Mouse (Mus musculus) forebrain, embryonic 15.5 days (tissue): Measurements from ENCODE around the gene Sugp2. TPM values are rescaled to one million over a fixed set of nuclear protein-coding genes. Genes with fewer than 3 reads are reported as not detected.

Experiments
- ATAC-seq: fragments of 200-750 bp; cut with Nextera tagmentation; replicated peaks from 2 replicates; pipeline ENCODE4 v1.8.0; 2017; ENCODE audit warnings: mild to moderate bottlenecking, moderate TSS enrichment, moderate library complexity
- H3K27ac ChIP-seq: fragments of 300-500 bp; sonication (generic); replicated peaks from 2 replicates; pipeline ENCODE4 v1.5.1; 2015; ENCODE audit warnings: mild to moderate bottlenecking, inconsistent platforms
- H3K27me3 ChIP-seq: fragments of 300-500 bp; sonication (generic); 2 replicates; pipeline ENCODE4 v1.6.1; 2015; ENCODE audit warnings: inconsistent platforms
- H3K36me3 ChIP-seq: fragments of 300-500 bp; sonication (generic); 2 replicates; pipeline ENCODE4 v1.6.1; 2015; ENCODE audit warnings: mild to moderate bottlenecking, inconsistent platforms
- H3K4me1 ChIP-seq: fragments of 300-500 bp; sonication (generic); 2 replicates; pipeline ENCODE4 v1.6.1; 2015; ENCODE audit warnings: inconsistent platforms
- H3K4me2 ChIP-seq: fragments of 300-500 bp; sonication (generic); replicated peaks from 2 replicates; pipeline ENCODE4 v1.6.1; 2015; ENCODE audit warnings: mild to moderate bottlenecking, inconsistent platforms
- H3K4me3 ChIP-seq: fragments of 300-500 bp; sonication (generic); 2 replicates; pipeline ENCODE4 v1.5.1; 2015; ENCODE audit warnings: mild to moderate bottlenecking, inconsistent platforms
- H3K9ac ChIP-seq: fragments of 300-500 bp; sonication (generic); replicated peaks from 2 replicates; pipeline ENCODE4 v1.6.1; 2015; ENCODE audit warnings: mild to moderate bottlenecking, inconsistent platforms
- H3K9me3 ChIP-seq: fragments of 300-500 bp; sonication (generic); 2 replicates; pipeline ENCODE4 v1.6.1; 2016; ENCODE audit warnings: inconsistent platforms
- WGBS: fragments of 180-500 bp; shearing (Covaris S2); methylation state at CpG from one replicate; pipeline ENCODE4 v1.1.7; 2015; ENCODE audit warnings: mixed read lengths; 5-methylcytosine and 5-hydroxymethylcytosine counted together
- polyA plus RNA-seq: library from polyadenylated mRNA; unstranded; fragments of >200 nt; fragmentation: Nextera tagmentation; extraction: Ambion mirVana; gene quantifications from 2 replicates; pipeline ENCODE4 v1.2.1, GENCODE M21; 2015

The Sugp2 gene
- polyA plus RNA-seq, 1 experiment from 2014 or later: 85.6 TPM

GRCm38 (mm10) chr8:70323716-70324115 lies 89.7 kb downstream of the Sugp2 start:
- H3K4me2 ChIP-seq: no peak overlapping the region
- H3K9me3 ChIP-seq: no peaks in the 10 kb centered on the region
- H3K27ac ChIP-seq: no peak overlapping the region
- H3K4me1 ChIP-seq: no peaks in the 10 kb centered on the region
- peaks cover 49% of the 10 kb centered on the region for H3K36me3 ChIP-seq
- 93% methylated on average over 3 of the region's 3 CpGs for WGBS
- H3K9ac ChIP-seq: no peak overlapping the region
- H3K4me3 ChIP-seq: no peak overlapping the region
- no peak for ATAC-seq
- H3K27me3 ChIP-seq: no peaks in the 10 kb centered on the region

- no peak overlapping the region for H3K4me3 ChIP-seq
- peaks cover 28% of the 10 kb centered on the region for H3K4me1 ChIP-seq
- H3K4me2 ChIP-seq: no peak overlapping the region
- whole genome bisulfite sequencing: 91% methylated on average over 6 of the region's 6 CpGs
- H3K36me3 ChIP-seq: peaks cover 50% of the 10 kb centered on the region
- no peak overlapping the region for H3K27ac ChIP-seq
- no peaks in the 10 kb centered on the region for H3K9me3 ChIP-seq
- no peak for ATAC-seq
- no peak overlapping the region for H3K9ac ChIP-seq
- no peaks in the 10 kb centered on the region for H3K27me3 ChIP-seq
These were observed 93.5 kb downstream of the Sugp2 start for GRCm38 (mm10) chr8:70327512-70327911.

GRCm38 (mm10) chr8:70329124-70329834 lies 95.3 kb downstream of the Sugp2 start, which contains the start of gene Gdf1:
TSS of gene Gdf1 (plus strand) at chr8:70329817.
- ATAC-seq: no peak
- Histone ChIP-seq H3K27me3 (no peaks in the 10 kb centered on the region), H3K9me3 (no peaks in the 10 kb centered on the region), H3K4me1 (peaks cover 28% of the 10 kb centered on the region), H3K9ac (no peak within 1 kb of the TSS; the same call in 1 of the 2 replicates), H3K4me2 (peak within 1 kb of the TSS; percentile 19; the same call in 1 of the 2 replicates), H3K27ac (no peak within 1 kb of the TSS), H3K4me3 (peak within 1 kb of the TSS; percentile 2; the same call in 1 of the 2 replicates), H3K36me3 (peaks cover 54% of the 10 kb centered on the region)
- 33% methylated on average over 14 of the region's 14 CpGs for WGBS

Other genes with a start within 250 kb of the Sugp2 start
- 28.3 and 35.5 TPM in 2 replicates for gene Gatad2a, start 237.8 kb upstream of the Sugp2 start, polyA plus RNA-seq
- 84.5 and 85.9 TPM in 2 replicates for gene Mau2, start 191.5 kb upstream of the Sugp2 start, polyA plus RNA-seq
- 60.9 and 66.5 TPM in 2 replicates for gene Sugp1, start 191.4 kb upstream of the Sugp2 start, polyA plus RNA-seq
- gene Tm6sf2, start 161.3 kb upstream of the Sugp2 start, polyA plus RNA-seq: 1.3 and 1.5 TPM in 2 replicates
- gene Hapln4, start 150.8 kb upstream of the Sugp2 start, polyA plus RNA-seq: 0.15 and 0.38 TPM in 2 replicates
- gene Ncan, start 113.4 kb upstream of the Sugp2 start, polyA plus RNA-seq: 144 and 152 TPM in 2 replicates
- gene Nr2c2ap, start 102.9 kb upstream of the Sugp2 start, polyA plus RNA-seq: 43.0 and 43.3 TPM in 2 replicates
- gene Rfxank, start 95.1 kb upstream of the Sugp2 start, polyA plus RNA-seq: 11.5 and 13.4 TPM in 2 replicates
- 48.4 and 50.3 TPM in 2 replicates for gene Borcs8, start 94.7 kb upstream of the Sugp2 start, polyA plus RNA-seq
- 0.22 and 0.23 TPM in 2 replicates for gene Mef2b, start 94.5 kb upstream of the Sugp2 start, polyA plus RNA-seq
- gene Tmem161a, start 61.9 kb upstream of the Sugp2 start, polyA plus RNA-seq: 54.2 and 58.1 TPM in 2 replicates
- 3.8 and 4.4 TPM in 2 replicates for gene Slc25a42, start 21.9 kb upstream of the Sugp2 start, polyA plus RNA-seq
- 90.3 and 94.5 TPM in 2 replicates for gene Armc6, start 240 bp downstream of the Sugp2 start, polyA plus RNA-seq
- 52.5 and 55.7 TPM in 2 replicates for gene Homer3, start 48.6 kb downstream of the Sugp2 start, polyA plus RNA-seq
- gene Ddx49, start 68.3 kb downstream of the Sugp2 start, polyA plus RNA-seq: 52.2 and 53.8 TPM in 2 replicates
- gene Cope, start 68.3 kb downstream of the Sugp2 start, polyA plus RNA-seq: 266 and 271 TPM in 2 replicates
- gene Cers1, start 81.5 kb downstream of the Sugp2 start, polyA plus RNA-seq: 31.3 and 31.9 TPM in 2 replicates
- 0.87 and 5.1 TPM in 2 replicates for gene Gdf1, start 95.6 kb downstream of the Sugp2 start, polyA plus RNA-seq
- 17.5 and 17.8 TPM in 2 replicates for gene Upf1, start 119.1 kb downstream of the Sugp2 start, polyA plus RNA-seq
- gene Comp, start 139.3 kb downstream of the Sugp2 start, polyA plus RNA-seq: 0.14 TPM in 1 of 2 replicates, not detected in the other
- 41.0 and 42.2 TPM in 2 replicates for gene Crtc1, start 205.4 kb downstream of the Sugp2 start, polyA plus RNA-seq
- 19.3 and 21.4 TPM in 2 replicates for gene Klhl26, start 242.7 kb downstream of the Sugp2 start, polyA plus RNA-seq